Mouse (Mus musculus): Measurements from ENCODE around the gene Mpped2.

Gene Mpped2

GRCm38 (mm10) chr2:106692783-106693701 lies at the start of gene Mpped2:
Gene Mpped2, plus strand, starts transcription at chr2:106693269.
- peak; percentile 68 for DNase-seq

- DNase-seq, result no peak
Measured at GRCm38 (mm10) chr2:106644782-106645181, 48.3 kb upstream of the Mpped2 start.

GRCm38 (mm10) chr2:106649686-106650570 lies 43.1 kb upstream of the Mpped2 start:
- peak; percentile 80 for DNase-seq

GRCm38 (mm10) chr2:106652151-106652550 lies 40.9 kb upstream of the Mpped2 start:
- no peak for DNase-seq

GRCm38 (mm10) chr2:106652741-106653140 lies 40.3 kb upstream of the Mpped2 start:
- no peak for DNase-seq

GRCm38 (mm10) chr2:106653261-106653660 lies 39.8 kb upstream of the Mpped2 start:
- DNase-seq, result no peak

GRCm38 (mm10) chr2:106655271-106655670 lies 37.8 kb upstream of the Mpped2 start:
- no peak for DNase-seq

- DNase-seq, result no peak
Measured at GRCm38 (mm10) chr2:106665271-106665670, 27.8 kb upstream of the Mpped2 start.

GRCm38 (mm10) chr2:106674319-106674718 lies 18.8 kb upstream of the Mpped2 start:
- peak; percentile 32 for DNase-seq

GRCm38 (mm10) chr2:106677449-106677848 lies 15.6 kb upstream of the Mpped2 start:
- no peak for DNase-seq

- DNase-seq, result no peak
Measured at GRCm38 (mm10) chr2:106679720-106680455, 13.2 kb upstream of the Mpped2 start.

GRCm38 (mm10) chr2:106683185-106683831 lies 9.8 kb upstream of the Mpped2 start:
- no peak for DNase-seq

- no peak for DNase-seq
Measured at GRCm38 (mm10) chr2:106683832-106684231, 9.2 kb upstream of the Mpped2 start.

GRCm38 (mm10) chr2:106691753-106692363 lies 1.2 kb upstream of the Mpped2 start:
- DNase-seq, result no peak

- no peak for DNase-seq
Measured at GRCm38 (mm10) chr2:106692405-106692782, 675 bp upstream of the Mpped2 start.

- DNase-seq, result peak; percentile 71
Measured at GRCm38 (mm10) chr2:106693702-106694566, 865 bp downstream of the Mpped2 start.

- no peak for DNase-seq
Measured at GRCm38 (mm10) chr2:106694567-106694885, 1.5 kb downstream of the Mpped2 start.

- DNase-seq, result peak; percentile 37
Measured at GRCm38 (mm10) chr2:106694886-106695733, 2.0 kb downstream of the Mpped2 start.

GRCm38 (mm10) chr2:106695734-106696022 lies 2.6 kb downstream of the Mpped2 start:
- DNase-seq, result peak; percentile 12

GRCm38 (mm10) chr2:106696372-106696771 lies 3.3 kb downstream of the Mpped2 start:
- DNase-seq, result no peak

Data from kidney, postnatal 14 days (tissue).